In the genomic region with DNA sequence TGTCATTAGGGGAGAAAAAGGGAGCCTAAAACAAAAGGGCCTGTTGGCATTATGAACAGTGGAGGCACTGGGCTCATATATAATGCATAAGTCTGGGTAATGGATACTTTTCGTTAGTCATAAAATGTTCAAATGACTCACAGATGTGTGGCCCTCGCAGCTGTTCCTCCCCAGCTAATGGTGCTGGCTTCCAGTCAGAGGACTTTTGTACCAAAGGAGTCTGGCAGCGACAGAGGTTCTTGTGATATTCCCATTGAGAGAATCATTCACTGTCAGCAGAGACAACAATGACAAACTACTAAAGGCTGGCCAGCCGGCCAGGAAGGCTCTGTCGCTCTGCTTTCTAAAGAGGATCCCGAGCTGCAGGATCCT, we compare ENCODE assay signal across 9 mouse cellular contexts. TPM values are rescaled to one million over a fixed set of nuclear protein-coding genes. Genes with fewer than 3 reads are reported as not detected.
DNase-seq lines count a peak whose midpoint lies in the region; ATAC-seq lines count a peak whose summit lies in the region.
"Had no signal": no experiment of that assay in that cellular context is flagged by ENCODE, and none has a peak within 500 bp of the region (broad histone marks: within the 10 kb centered on the region; RNA-seq: fewer than 3 reads in every experiment).

No protein-coding gene starts in this region.

- no peak overlapping the region for H3K4me3 ChIP-seq in embryonic facial prominence, embryonic 12.5 days
- no peak overlapping the region for H3K4me3 ChIP-seq in intestine, embryonic 16.5 days (ENCODE audit: low read length)
- H3K4me3 ChIP-seq in neural tube, embryonic 13.5 days, result no peak overlapping the region
- H3K4me3 ChIP-seq: heart, embryonic 15.5 days had no signal

- 31% methylated on average over 6 of the region's 6 CpGs for WGBS in embryonic facial prominence, embryonic 12.5 days
- 31% methylated on average over 6 of the region's 6 CpGs for WGBS in intestine, embryonic 16.5 days
- 7% methylated on average over 6 of the region's 6 CpGs for WGBS in neural tube, embryonic 13.5 days

- H3K36me3 ChIP-seq in embryonic facial prominence, embryonic 12.5 days, result no peaks in the 10 kb centered on the region
- H3K36me3 ChIP-seq in intestine, embryonic 16.5 days (ENCODE audit: control insufficient read depth, insufficient read depth, low read length), result no peaks in the 10 kb centered on the region
- no peaks in the 10 kb centered on the region for H3K36me3 ChIP-seq in neural tube, embryonic 13.5 days
- H3K36me3 ChIP-seq: heart, embryonic 15.5 days had no signal

- H3K27ac ChIP-seq in embryonic facial prominence, embryonic 12.5 days, result peak overlapping the region; percentile 73
- no peak overlapping the region for H3K27ac ChIP-seq in intestine, embryonic 16.5 days (ENCODE audit: low read length)
- H3K27ac ChIP-seq in neural tube, embryonic 13.5 days (replicated peaks), result peak overlapping the region; percentile 86
- H3K27ac ChIP-seq: heart, embryonic 15.5 days had no signal

- H3K27me3 ChIP-seq in embryonic facial prominence, embryonic 12.5 days, result no peaks in the 10 kb centered on the region
- no peaks in the 10 kb centered on the region for H3K27me3 ChIP-seq in intestine, embryonic 16.5 days (replicated peaks; ENCODE audit: control insufficient read depth, insufficient read depth, low read length)
- H3K27me3 ChIP-seq in neural tube, embryonic 13.5 days, result no peaks in the 10 kb centered on the region
- H3K27me3 ChIP-seq: heart, embryonic 15.5 days had no signal

- no peak overlapping the region for H3K4me2 ChIP-seq in embryonic facial prominence, embryonic 12.5 days (replicated peaks)
- no peak overlapping the region for H3K4me2 ChIP-seq in intestine, embryonic 16.5 days (ENCODE audit: low read depth, low read length)
- H3K4me2 ChIP-seq in neural tube, embryonic 13.5 days, result no peak overlapping the region
- H3K4me2 ChIP-seq: heart, embryonic 15.5 days had no signal

- peak; percentile 15 to 16 for DNase-seq in left cerebral cortex, adult 18-20 months (ENCODE audit: low spot score in 2 of 2)
- no peak for DNase-seq in left cerebral cortex, adult 8-10 months (ENCODE audit: low spot score in 2 of 2)
- DNase-seq in urinary bladder, postnatal 10 days (ENCODE audit: low spot score), result no peak

- no peaks in the 10 kb centered on the region for H3K9me3 ChIP-seq in embryonic facial prominence, embryonic 12.5 days
- H3K9me3 ChIP-seq in intestine, embryonic 16.5 days (ENCODE audit: control insufficient read depth, low read length), result no peaks in the 10 kb centered on the region
- no peaks in the 10 kb centered on the region for H3K9me3 ChIP-seq in neural tube, embryonic 13.5 days
- H3K9me3 ChIP-seq: heart, embryonic 15.5 days had no signal

- no peak overlapping the region for H3K9ac ChIP-seq in embryonic facial prominence, embryonic 12.5 days
- H3K9ac ChIP-seq in intestine, embryonic 16.5 days (ENCODE audit: low read depth, low read length), result no peak overlapping the region
- H3K9ac ChIP-seq in neural tube, embryonic 13.5 days, result no peak overlapping the region
- H3K9ac ChIP-seq: heart, embryonic 15.5 days had no signal

- ATAC-seq in embryonic facial prominence, embryonic 12.5 days (ENCODE audit: insufficient number of reproducible peaks, insufficient read depth, low FRiP score, low TSS enrichment), result no peak
- ATAC-seq in intestine, embryonic 16.5 days, result 0 out of 2 replicates have a peak, but pooled peaks have one; percentile 38
- peak; percentile 78 for ATAC-seq in neural tube, embryonic 13.5 days (ENCODE audit: low read depth)
- ATAC-seq in inflammation-experienced regulatory T-cells, adult 6 months, result no peak
- no peak for ATAC-seq in CD4-positive, CD25-positive, alpha-beta regulatory T cell, adult 4 months

- H3K4me1 ChIP-seq in embryonic facial prominence, embryonic 12.5 days, result peaks cover 14% of the 10 kb centered on the region
- H3K4me1 ChIP-seq in intestine, embryonic 16.5 days (ENCODE audit: control insufficient read depth, insufficient read depth, low read length), result 0 out of 2 replicates have a peak, but pooled peaks cover 5% of the 10 kb centered on the region
- peaks cover 44% of the 10 kb centered on the region for H3K4me1 ChIP-seq in neural tube, embryonic 13.5 days (replicated peaks)

RNA-seq across cellular contexts. Expression of gene Ndufv3, which starts 21.5 kb away (rescaled TPM):
- total RNA-seq in left cerebral cortex, adult 18-20 months (2021), result 100 to 1,000 TPM; 232 to 236 TPM
- total RNA-seq in left cerebral cortex, adult 8-10 months (2022), result 100 to 1,000 TPM; 255 to 279 (median 271) TPM
- 219 and 253 TPM in 2 replicates for polyA plus RNA-seq in embryonic facial prominence, embryonic 12.5 days (2016; fragmentation: Nextera tagmentation; extraction: Ambion mirVana)
- 467 and 488 TPM in 2 replicates for polyA plus RNA-seq in intestine, embryonic 16.5 days (2015; fragmentation: Nextera tagmentation; extraction: Ambion mirVana)
- 405 and 454 TPM in 2 replicates for polyA plus RNA-seq in neural tube, embryonic 13.5 days (2015; fragmentation: Nextera tagmentation; extraction: Ambion mirVana)
- 100 to 1,000 TPM; 229 to 248 (median 246) TPM for polyA plus RNA-seq in inflammation-experienced regulatory T-cells, adult 6 months (2017; shearing (Covaris generic))
- polyA plus RNA-seq in CD4-positive, CD25-positive, alpha-beta regulatory T cell, adult 4 months (2017; shearing (Covaris generic)), result 100 to 1,000 TPM; 217 to 229 TPM

RNA-seq across cellular contexts. Expression of gene Wdr4, which starts 21.7 kb away (rescaled TPM):
- total RNA-seq in left cerebral cortex, adult 18-20 months (2021), result 10 to 100 TPM; 22.7 to 24.3 TPM
- 10 to 100 TPM; 26.8 to 32.6 (median 27.9) TPM for total RNA-seq in left cerebral cortex, adult 8-10 months (2022)
- 39.8 and 44.5 TPM in 2 replicates for polyA plus RNA-seq in embryonic facial prominence, embryonic 12.5 days (2016; fragmentation: Nextera tagmentation; extraction: Ambion mirVana)
- 39.5 and 42.3 TPM in 2 replicates for polyA plus RNA-seq in intestine, embryonic 16.5 days (2015; fragmentation: Nextera tagmentation; extraction: Ambion mirVana)
- polyA plus RNA-seq in neural tube, embryonic 13.5 days (2015; fragmentation: Nextera tagmentation; extraction: Ambion mirVana), result 31.7 and 32.1 TPM in 2 replicates
- 10 to 100 TPM; 11.4 to 17.7 (median 17.7) TPM for polyA plus RNA-seq in inflammation-experienced regulatory T-cells, adult 6 months (2017; shearing (Covaris generic))
- 10 to 100 TPM; 18.2 to 24.9 TPM for polyA plus RNA-seq in CD4-positive, CD25-positive, alpha-beta regulatory T cell, adult 4 months (2017; shearing (Covaris generic))

RNA-seq across cellular contexts. Expression of gene Pknox1, which starts 23.1 kb away (rescaled TPM):
- total RNA-seq in left cerebral cortex, adult 18-20 months (2021), result 10 to 100 TPM; 15.5 to 16.7 TPM
- 10 to 100 TPM; 14.0 to 18.8 (median 15.4) TPM for total RNA-seq in left cerebral cortex, adult 8-10 months (2022)
- polyA plus RNA-seq in embryonic facial prominence, embryonic 12.5 days (2016; fragmentation: Nextera tagmentation; extraction: Ambion mirVana), result 26.7 and 27.1 TPM in 2 replicates
- 25.7 and 27.4 TPM in 2 replicates for polyA plus RNA-seq in intestine, embryonic 16.5 days (2015; fragmentation: Nextera tagmentation; extraction: Ambion mirVana)
- polyA plus RNA-seq in neural tube, embryonic 13.5 days (2015; fragmentation: Nextera tagmentation; extraction: Ambion mirVana), result 48.0 and 52.6 TPM in 2 replicates
- 10 to 100 TPM; 42.0 to 53.1 (median 44.8) TPM for polyA plus RNA-seq in inflammation-experienced regulatory T-cells, adult 6 months (2017; shearing (Covaris generic))
- 10 to 100 TPM; 48.3 to 58.9 TPM for polyA plus RNA-seq in CD4-positive, CD25-positive, alpha-beta regulatory T cell, adult 4 months (2017; shearing (Covaris generic))

Comparison
In these comparisons a context has a peak if more than half of its experiments do, and no peak if none do; other contexts are left out.
1. DNase-seq: peak in left cerebral cortex, adult 18-20 months (2 of 2); none in left cerebral cortex, adult 8-10 months (0 of 2) and urinary bladder, postnatal 10 days (single experiment).
2. ATAC-seq: peak in intestine, embryonic 16.5 days (single experiment) and neural tube, embryonic 13.5 days (single experiment); none in embryonic facial prominence, embryonic 12.5 days (single experiment), inflammation-experienced regulatory T-cells, adult 6 months (single experiment) and CD4-positive, CD25-positive, alpha-beta regulatory T cell, adult 4 months (single experiment).